Mouse (Mus musculus) midbrain, embryonic 11.5 days (tissue): ENCODE results near the gene Pepd. TPM values are rescaled to one million over a fixed set of nuclear protein-coding genes. Genes with fewer than 3 reads are reported as not detected.

ENCODE experiments used
- ATAC-seq: fragments of 200-750 bp; cut with Nextera tagmentation; 2 replicates; pipeline ENCODE4 v1.8.0; 2017; ENCODE audit warnings: moderate TSS enrichment, moderate library complexity; ENCODE audit not compliant: low FRiP score
- DNase-seq: peaks from one replicate; pipeline ENCODE4 v3.0.0; 2015; ENCODE audit warnings: low spot score; ENCODE audit errors: missing footprints
- H3K27ac ChIP-seq: fragments of 300-500 bp; sonication (generic); 2 replicates; pipeline ENCODE4 v1.5.1; 2014; ENCODE audit warnings: low read depth, low read length
- H3K27me3 ChIP-seq: fragments of 300-500 bp; sonication (generic); 2 replicates; pipeline ENCODE4 v1.6.1; 2014; ENCODE audit warnings: mild to moderate bottlenecking, low read length, moderate library complexity, mixed read lengths; ENCODE audit not compliant: control insufficient read depth, insufficient read depth
- H3K36me3 ChIP-seq: fragments of 300-500 bp; sonication (generic); 2 replicates; pipeline ENCODE4 v1.6.1; 2014; ENCODE audit warnings: mild to moderate bottlenecking, low read length, moderate library complexity, mixed read lengths; ENCODE audit not compliant: control insufficient read depth, insufficient read depth
- H3K4me1 ChIP-seq: fragments of 300-500 bp; sonication (generic); 2 replicates; pipeline ENCODE4 v1.6.1; 2014; ENCODE audit warnings: low read length; ENCODE audit not compliant: control insufficient read depth, insufficient read depth
- H3K4me2 ChIP-seq: fragments of 300-500 bp; sonication (generic); 2 replicates; pipeline ENCODE4 v1.6.1; 2014; ENCODE audit warnings: mild to moderate bottlenecking, moderate library complexity
- H3K4me3 ChIP-seq: fragments of 300-500 bp; sonication (generic); 2 replicates; pipeline ENCODE4 v1.5.1; 2014; ENCODE audit warnings: low read depth, low read length
- H3K9ac ChIP-seq: fragments of 300-500 bp; sonication (generic); 2 replicates; pipeline ENCODE4 v1.6.1; 2014; ENCODE audit warnings: low read length
- H3K9me3 ChIP-seq: fragments of 300-500 bp; sonication (generic); 2 replicates; pipeline ENCODE4 v1.6.1; 2016; ENCODE audit warnings: low read length; ENCODE audit not compliant: control insufficient read depth
- WGBS: fragments of 180-500 bp; shearing (Covaris S2); extraction: QIAGEN DNeasy Blood & Tissue Kit; methylation state at CpG from one replicate; pipeline ENCODE4 v1.1.7; 2014; 5-methylcytosine and 5-hydroxymethylcytosine counted together
- microRNA-seq: library from miRNA; unstranded; fragments of <30 nt; microRNA quantifications from one replicate; pipeline ENCODE4, GENCODE M21; 2017
- polyA plus RNA-seq: library from polyadenylated mRNA; unstranded; fragments of >200 nt; fragmentation: Nextera tagmentation; extraction: Ambion mirVana; gene quantifications from 2 replicates; pipeline ENCODE4 v1.2.1, GENCODE M21; 2014

The Pepd gene
- polyA plus RNA-seq, 1 experiment from 2014 or later: 67.3 TPM

GRCm38 (mm10) chr7:35081406-35082104 lies 169.4 kb downstream of the Pepd start:
- no peak overlapping the region for H3K4me2 ChIP-seq
- no peak overlapping the region for H3K27ac ChIP-seq
- ATAC-seq: no peak
- peaks cover 4% of the 10 kb centered on the region; the same call in 1 of the 2 replicates for H3K4me1 ChIP-seq
- no peak overlapping the region for H3K4me3 ChIP-seq
- no peaks in the 10 kb centered on the region for H3K36me3 ChIP-seq
- WGBS: 64% methylated on average over 9 of the region's 9 CpGs
- no peaks in the 10 kb centered on the region for H3K27me3 ChIP-seq
- H3K9ac ChIP-seq: no peak overlapping the region
- no peak for DNase-seq
- H3K9me3 ChIP-seq: no peaks in the 10 kb centered on the region

- no peak overlapping the region for H3K4me3 ChIP-seq
- H3K4me2 ChIP-seq: no peak overlapping the region
- no peaks in the 10 kb centered on the region for H3K9me3 ChIP-seq
- no peak for ATAC-seq
- 81% methylated on average over 12 of the region's 12 CpGs for WGBS
- H3K27ac ChIP-seq: no peak overlapping the region
- DNase-seq: no peak
- no peak overlapping the region for H3K9ac ChIP-seq
- H3K4me1 ChIP-seq: peaks cover 4% of the 10 kb centered on the region
- H3K36me3 ChIP-seq: no peaks in the 10 kb centered on the region
- no peaks in the 10 kb centered on the region for H3K27me3 ChIP-seq
Measured at GRCm38 (mm10) chr7:35084565-35085360, 172.6 kb downstream of the Pepd start.

- no peak overlapping the region for H3K27ac ChIP-seq
- H3K9me3 ChIP-seq: no peaks in the 10 kb centered on the region
- no peaks in the 10 kb centered on the region for H3K36me3 ChIP-seq
- peak; percentile 90 for DNase-seq
- peaks cover 4% of the 10 kb centered on the region for H3K4me1 ChIP-seq
- H3K4me3 ChIP-seq: peak overlapping the region; percentile 16
- peak; percentile 77; the same call in 1 of the 2 replicates for ATAC-seq
- WGBS: 2% methylated on average over 21 of the region's 21 CpGs
- peak overlapping the region; percentile 29 for H3K4me2 ChIP-seq
- no peaks in the 10 kb centered on the region for H3K27me3 ChIP-seq
- H3K9ac ChIP-seq: no peak overlapping the region
Measured at GRCm38 (mm10) chr7:35086271-35086861, 174.2 kb downstream of the Pepd start.

- ATAC-seq: no peak
- no peaks in the 10 kb centered on the region for H3K27me3 ChIP-seq
- 76% methylated on average over 5 of the region's 5 CpGs for WGBS
Measured at GRCm38 (mm10) chr7:35090550-35090949, 178.4 kb downstream of the Pepd start.

More at GRCm38 (mm10) chr7:35090550-35090949, 178.4 kb downstream of the Pepd start:
- H3K4me3 ChIP-seq: no peak overlapping the region
- no peak overlapping the region for H3K4me2 ChIP-seq
- H3K36me3 ChIP-seq: no peaks in the 10 kb centered on the region
- no peak overlapping the region for H3K27ac ChIP-seq
- H3K4me1 ChIP-seq: peaks cover 4% of the 10 kb centered on the region
- no peak overlapping the region for H3K9ac ChIP-seq
- no peak for DNase-seq
- no peaks in the 10 kb centered on the region for H3K9me3 ChIP-seq

Small RNA genes within 50 kb of the gene (microRNA-seq; reads per million reads assigned to microRNA genes)
- gene Gm25033: not detected

Other genes starting within 250 kb of the Pepd start
- gene Chst8, start 99.7 kb upstream of the Pepd start, polyA plus RNA-seq: 9.6 and 10.1 TPM in 2 replicates
- 36.2 and 37.7 TPM in 2 replicates for gene Cebpg, start 144.2 kb downstream of the Pepd start, polyA plus RNA-seq
- gene Cebpa, start 206.9 kb downstream of the Pepd start, polyA plus RNA-seq: 0.37 and 0.60 TPM in 2 replicates